Mouse (Mus musculus): ENCODE measurements around the gene Tsga10.

Gene Tsga10

DNA sequence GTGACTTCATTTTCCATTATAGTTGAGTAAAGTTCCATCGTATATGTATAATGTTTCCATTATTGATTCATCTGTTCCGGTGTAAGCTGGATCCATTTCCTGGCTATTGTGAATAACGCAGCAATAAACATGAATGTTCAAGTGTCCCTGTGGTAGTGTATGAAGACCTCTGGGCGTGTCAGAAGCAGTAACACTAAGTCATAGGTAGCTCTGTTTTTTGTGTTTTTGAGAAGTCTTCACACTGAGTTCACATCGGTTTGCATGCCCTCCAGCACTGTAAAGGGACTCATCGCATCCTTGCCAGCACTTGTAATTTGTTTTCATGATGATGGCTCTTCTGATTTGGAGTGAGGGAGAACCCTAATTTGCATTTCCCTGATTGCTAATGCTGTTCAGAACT, at the start of gene Tsga10:
Gene Tsga10, minus strand, starts transcription at position 144 of the 400 bp plus-strand sequence.
- DNase-seq (ENCODE audit: low read depth, low spot score) = peak; percentile 31

DNA sequence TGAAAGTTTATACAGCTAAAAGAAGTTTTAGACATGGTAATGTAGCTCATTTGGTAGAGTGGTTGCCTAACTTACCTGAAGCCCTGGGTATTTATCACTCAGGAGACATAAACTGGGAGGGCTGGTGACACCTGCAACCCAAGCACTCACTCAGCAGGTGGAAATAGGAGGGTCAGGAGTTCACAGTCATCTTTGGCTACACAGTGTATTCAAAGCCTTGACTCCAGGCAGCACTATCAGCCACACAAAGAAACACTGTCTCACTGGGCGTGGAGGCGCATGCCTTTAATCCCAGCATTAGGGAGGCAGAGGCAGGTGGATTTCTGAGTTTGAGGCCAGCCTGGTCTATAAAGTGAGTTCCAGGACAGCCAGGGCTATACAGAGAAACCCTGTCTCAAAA, 46.5 kb upstream of the Tsga10 start:
- DNase-seq (ENCODE audit: low read depth, low spot score) = no peak

DNA sequence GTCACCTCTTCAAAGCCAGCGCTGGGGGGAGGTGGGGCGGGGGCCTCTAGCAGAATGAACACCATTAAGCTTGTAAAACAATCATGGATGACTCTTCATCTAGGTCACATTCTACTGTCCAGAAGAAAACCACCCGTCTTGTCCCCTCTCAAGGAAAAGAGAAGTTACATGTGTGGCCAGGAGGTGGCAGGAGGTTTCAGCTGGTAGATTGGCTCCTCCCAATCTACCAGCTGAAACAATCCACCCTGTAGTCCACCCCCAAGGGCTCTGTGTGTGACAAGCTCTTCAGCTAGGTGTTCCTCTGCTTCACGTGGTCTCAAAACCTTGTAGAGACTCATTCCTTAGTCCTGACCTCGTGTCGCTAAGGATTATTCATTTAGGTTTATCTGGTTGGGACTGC, 36.9 kb upstream of the Tsga10 start:
- peak; percentile 37 for DNase-seq (ENCODE audit: low read depth, low spot score)

DNA sequence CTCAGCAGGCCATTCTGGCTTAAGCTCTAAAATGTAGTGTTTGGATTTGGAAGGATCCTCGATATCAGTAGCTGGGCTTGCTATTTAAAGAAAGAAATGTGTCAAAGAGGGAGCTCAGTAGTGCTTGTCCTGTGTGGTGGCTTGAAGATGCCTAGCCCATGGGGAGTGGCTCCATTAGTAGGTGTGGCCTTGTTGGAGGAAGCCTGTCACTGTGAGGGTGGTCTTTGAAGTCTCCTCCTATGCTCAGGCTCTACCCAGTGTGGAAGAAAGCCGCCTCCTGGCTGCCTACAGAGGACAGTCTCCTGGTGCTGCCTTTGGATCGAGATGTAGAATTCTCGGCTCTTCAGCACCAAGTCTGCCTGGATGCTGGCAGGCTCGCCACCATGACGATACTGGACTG, 34.1 kb upstream of the Tsga10 start:
- no peak for DNase-seq (ENCODE audit: low read depth, low spot score)

DNA sequence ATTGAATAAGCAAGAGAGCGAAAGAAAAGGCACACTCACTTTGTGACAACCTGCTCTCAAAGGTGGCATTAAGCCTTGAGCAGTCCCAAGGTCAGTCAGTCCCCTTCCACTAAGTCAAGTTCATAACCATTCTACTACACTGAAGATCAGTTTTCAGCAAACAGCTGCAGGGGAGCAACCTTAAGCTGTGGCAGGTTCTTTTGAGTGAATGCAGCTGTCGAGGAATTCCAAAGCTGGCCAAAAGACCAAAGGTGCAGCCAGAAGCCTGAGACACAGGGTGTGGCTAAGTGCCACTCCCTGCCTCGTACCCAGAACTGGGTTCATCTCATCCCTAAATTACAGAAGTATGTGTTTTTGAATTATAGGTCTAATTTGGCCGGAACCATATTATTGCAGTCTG, 33.6 kb upstream of the Tsga10 start:
- DNase-seq (ENCODE audit: low read depth, low spot score) = no peak

DNA sequence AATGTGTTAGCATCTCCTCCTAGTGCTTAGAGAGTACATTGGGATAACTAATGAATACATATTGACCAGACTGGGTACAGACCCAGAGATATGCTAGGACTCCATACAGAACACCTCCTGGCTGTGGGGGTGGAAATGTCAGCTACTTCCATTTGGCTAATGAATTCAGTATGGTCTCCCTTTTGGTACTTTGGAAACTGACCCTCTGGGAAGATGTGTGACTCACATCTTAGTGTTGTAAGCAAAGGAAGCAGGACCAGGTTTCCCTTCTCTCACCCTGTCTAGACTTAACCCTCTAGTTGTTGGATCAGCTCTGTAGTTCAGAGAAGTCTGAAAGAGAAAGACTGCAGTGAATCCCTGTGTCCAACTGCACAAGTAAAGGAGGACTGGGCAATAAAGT, 28.4 kb upstream of the Tsga10 start:
- no peak for DNase-seq (ENCODE audit: low read depth, low spot score)

DNA sequence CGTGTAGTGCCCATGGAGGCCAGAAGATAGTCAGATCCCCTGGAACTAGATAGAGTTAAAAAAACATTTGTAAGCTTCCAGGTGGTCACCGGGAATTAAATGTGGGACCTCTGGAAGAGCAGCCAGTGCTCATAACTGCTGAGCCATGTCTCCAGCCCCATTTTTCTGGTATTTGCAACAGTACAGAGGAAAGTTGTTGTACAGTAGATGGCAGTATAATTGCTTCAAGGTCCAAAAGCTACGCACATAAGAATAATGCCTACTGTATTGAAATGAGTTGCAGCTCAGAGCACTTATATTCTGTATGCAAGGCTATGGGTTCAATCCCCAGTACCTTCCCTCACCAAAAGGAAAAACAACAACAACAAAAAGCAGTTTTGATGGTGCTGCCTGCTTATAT, 25.2 kb upstream of the Tsga10 start:
- peak; percentile 35 for DNase-seq (ENCODE audit: low read depth, low spot score)

DNA sequence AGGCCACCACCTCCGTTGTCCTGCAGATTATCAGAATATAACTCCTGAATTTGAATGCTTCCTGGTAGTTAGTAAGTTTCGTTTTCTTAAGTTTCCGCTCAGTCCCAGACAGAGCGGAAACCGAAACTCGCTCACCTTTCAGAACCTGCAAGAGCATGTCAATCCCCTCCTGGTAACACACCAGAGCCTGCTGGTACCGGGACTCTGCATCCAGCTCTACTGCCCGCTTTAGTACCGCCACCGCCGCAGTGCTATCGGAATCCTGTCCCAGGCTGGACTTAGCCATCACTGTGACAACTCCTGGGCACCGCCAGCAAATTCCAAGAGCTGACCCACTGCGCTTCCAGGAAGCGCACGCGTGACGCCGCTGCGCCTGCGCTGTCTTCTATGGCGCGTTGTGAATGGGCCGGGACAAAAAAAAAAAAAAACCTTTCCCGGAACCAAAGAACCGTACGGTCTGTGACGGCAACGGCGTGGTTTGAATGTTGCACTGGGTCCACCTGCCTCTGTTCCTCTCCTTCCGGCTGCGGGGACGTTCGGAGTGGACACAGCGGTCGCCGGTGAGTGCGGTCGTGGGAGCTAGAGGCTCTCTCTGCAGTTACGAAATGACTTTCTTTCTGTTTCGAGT, 23.9 kb upstream of the Tsga10 start, which contains the start of the genes Mitd1 and Mrpl30:
Gene Mitd1, minus strand, starts transcription at position 387 of the 628 bp plus-strand sequence.
Gene Mrpl30, plus strand, starts transcription at position 453 of the 628 bp plus-strand sequence.
- DNase-seq (ENCODE audit: low read depth, low spot score) = peak; percentile 95

DNA sequence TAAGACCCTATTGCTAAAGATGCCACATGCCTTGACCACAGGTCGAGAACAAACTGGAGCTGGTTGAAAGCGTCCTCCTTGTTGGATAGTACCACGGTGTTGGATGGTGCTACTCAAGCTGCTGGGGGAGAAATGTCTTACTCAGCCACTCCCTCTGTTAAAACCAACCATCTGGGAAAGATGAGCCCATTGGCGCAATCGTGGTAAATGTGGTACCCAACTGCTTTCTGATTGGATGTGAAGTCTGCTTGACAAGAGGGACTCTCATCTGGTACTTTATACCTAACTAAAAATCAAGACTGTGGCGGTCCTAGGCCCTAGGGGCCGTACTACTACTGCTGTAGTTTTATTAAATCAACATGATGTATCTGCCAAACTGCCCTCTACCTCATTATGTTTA, 23.0 kb upstream of the Tsga10 start:
- peak; percentile 15 for DNase-seq (ENCODE audit: low read depth, low spot score)

DNA sequence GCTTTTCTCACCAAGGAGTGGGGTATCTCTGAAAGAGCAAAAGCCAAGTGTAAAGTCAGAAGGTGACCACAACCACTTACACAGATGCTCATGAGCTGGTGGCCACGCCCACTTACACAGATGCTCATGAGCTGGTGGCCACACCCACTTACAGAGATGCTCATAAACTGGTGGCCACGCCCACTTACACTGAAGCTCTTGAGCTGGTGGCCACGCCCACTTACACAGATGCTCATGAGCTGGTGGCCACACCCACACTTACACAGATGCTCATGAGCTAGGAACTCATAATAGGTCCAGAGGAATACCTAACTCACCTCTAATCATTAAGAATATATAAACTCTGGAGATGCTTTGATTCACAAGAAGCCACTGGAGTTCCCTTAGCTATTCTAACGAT, 18.2 kb upstream of the Tsga10 start:
- DNase-seq (ENCODE audit: low read depth, low spot score) = peak; percentile 77

DNA sequence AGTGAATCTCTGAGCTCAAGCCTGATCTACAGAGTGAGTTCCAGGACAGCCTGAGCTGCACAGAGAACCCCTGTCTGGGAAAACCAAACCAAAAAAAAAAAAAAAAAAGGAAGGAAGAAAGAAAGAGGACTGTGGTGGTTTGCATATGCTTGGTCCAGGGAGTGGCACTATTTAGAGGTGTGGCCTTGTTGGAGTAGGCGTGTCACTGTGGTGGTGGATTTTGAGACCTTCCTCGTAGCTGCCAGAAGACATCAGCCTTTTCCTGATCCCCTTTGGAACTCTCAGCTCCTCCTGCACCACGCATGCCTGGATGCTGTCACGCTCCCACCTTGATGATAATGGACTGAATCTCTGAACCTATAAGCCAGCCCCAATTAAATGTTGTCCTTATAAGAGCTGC, 17.2 kb upstream of the Tsga10 start:
- no peak for DNase-seq (ENCODE audit: low read depth, low spot score)

DNA sequence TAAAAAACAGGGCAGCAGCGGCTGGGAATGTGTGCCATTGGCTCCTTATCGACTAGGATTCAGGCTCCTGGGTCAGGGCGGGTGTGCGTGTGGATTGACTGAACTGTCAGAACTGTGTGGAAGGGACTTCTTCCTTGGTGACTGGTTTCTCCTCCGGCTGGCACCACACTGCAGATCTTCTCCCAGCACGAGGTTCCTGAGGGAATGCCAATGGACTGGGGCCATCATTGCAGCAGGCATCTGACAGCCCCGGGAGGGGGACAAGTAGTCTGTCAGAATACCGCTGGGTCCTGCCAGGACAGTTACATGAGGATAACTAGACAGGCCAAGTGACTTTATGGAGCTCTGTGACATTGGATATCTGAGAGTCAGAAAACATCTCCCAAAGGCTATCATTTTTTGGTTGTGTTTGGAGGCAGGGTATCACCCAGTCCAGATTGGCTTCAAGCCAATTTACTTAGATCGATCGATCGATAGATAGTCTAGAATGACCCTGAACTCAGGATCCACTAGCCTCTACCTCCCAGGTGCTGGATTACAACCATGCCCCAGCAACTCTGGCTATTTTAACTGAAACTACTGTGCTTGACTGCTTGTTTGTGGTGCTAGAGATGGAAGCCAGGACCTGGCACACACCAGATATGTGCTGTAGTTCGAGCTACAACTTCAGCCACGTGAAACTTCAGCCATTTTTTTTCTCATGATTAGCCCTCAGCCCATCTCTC, 11.7 kb upstream of the Tsga10 start:
- no peak for DNase-seq (ENCODE audit: low read depth, low spot score)

DNA sequence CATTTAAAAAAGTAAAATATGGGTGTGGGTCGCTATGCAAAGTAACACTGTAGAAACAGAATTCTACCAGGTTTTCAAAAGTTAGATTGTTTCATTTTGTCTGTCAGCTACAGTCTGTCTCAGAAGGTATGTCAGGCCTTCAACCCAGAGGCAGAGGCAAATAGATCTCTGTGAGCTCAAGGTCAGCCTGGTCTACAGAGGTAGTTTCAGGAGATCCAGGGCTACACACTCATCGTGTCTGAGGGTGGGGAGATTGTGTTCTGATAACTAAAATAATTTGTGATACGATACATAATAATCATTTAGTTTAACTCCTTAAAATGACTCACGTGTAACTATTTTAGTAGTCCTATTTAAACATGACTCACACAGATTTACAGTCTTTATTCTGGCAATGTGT, 6.9 kb upstream of the Tsga10 start:
- DNase-seq (ENCODE audit: low read depth, low spot score) = no peak

DNA sequence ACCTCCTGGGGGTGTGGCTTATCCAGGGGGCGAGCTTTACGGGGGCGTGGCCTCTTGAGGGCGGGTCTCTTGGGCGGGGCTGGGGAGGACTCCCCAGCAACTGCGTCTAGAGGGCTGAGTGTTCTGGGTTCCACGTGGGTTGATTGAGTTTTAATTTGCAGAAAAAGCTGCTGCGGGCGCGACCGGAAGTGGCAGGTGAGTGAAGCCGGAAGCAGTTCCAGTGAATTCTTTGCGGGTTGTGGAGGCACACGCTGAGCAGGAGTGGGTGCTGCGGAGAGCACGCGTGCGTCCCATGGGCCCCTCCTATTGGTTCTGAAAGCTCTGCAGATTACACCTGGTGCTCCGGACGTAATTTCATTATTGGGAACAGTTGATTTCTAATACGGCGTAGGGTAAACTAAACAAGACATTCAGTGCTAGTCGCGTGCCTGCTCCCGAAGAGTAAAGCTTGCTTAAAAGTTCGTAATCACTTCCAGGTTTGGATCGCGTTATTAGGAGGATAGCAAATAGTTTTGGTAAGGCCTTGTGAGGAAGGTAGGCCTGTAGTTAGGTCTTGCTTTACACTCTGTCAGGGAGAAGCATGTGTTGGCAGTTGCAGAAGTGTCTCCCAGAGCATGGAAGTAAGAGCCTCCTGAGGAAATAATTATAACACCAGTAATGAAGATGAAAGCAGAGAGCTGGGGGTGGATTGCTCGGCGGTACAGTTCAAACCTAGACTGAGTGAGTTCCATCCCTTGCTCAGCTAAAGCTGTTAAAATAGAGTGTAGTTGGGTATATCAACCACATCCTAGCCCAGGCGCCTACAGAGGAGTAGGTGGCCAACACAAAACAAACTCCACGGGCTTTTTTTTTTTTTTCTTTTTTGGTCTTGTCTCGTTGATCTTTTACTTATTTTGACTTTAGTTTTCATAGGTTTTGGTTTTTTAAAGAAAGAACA, 6.2 kb upstream of the Tsga10 start:
- DNase-seq (ENCODE audit: low read depth, low spot score) = peak; percentile 92

DNA sequence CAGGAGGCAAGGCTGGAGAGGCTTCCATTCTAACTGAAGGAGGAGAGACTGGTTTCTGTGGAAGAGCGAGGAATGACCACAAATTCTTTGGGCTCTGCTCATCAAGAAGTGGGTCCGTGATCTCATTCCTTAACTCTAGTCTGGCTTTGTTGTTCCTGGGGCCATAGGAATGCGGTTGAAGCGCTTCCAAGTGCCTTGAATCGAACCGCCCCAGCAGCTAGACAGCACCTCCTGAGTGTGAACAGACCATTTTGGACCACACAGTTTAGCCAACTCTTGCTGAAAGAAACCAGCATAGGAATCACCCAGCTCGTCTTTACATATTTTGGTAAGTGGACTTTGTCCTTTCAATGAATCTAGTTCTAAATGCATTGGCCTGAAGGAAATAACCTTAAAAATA, 5.5 kb upstream of the Tsga10 start, which contains the start of gene Lipt1:
Gene Lipt1, plus strand, starts transcription at position 35 of the 400 bp plus-strand sequence.
- DNase-seq (ENCODE audit: low read depth, low spot score) = no peak

DNA sequence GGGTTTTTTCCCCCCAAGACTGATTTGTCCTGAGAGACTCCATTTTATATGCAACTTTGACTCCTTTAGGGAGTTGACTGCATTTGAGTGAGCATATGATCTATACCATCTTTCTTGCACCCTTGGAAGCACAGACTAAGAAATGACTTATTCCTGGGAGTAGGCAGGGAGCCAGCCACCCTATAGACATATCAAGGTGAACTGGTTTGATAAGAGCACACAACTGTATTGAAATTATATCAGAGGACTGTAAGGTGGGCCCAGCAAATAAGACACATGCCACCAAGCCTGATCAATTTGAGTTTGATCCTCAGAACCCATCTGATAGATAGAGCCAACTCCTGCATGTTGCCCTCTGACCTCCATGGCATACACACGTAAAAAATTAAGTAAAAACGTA, 3.1 kb upstream of the Tsga10 start:
- no peak for DNase-seq (ENCODE audit: low read depth, low spot score)

DNA sequence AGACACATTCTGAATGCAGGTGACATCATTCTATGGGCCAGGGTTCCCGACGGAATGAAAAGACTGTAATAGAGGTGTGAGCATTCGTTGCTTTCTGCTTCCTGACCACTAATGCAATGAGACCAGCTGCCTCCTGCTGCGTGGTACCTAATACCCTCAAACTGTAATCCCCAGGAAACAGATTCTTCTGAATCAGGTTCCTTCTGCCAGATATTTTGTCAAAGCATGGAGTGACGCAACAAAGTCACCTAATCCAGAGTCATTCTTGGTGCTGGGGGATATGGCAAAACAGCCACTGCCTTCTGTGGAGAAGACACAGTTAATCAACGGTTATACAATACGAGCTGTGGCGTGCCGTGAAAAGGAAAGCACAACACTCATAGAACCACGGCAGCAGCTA, 2.4 kb upstream of the Tsga10 start:
- DNase-seq (ENCODE audit: low read depth, low spot score) = no peak

DNA sequence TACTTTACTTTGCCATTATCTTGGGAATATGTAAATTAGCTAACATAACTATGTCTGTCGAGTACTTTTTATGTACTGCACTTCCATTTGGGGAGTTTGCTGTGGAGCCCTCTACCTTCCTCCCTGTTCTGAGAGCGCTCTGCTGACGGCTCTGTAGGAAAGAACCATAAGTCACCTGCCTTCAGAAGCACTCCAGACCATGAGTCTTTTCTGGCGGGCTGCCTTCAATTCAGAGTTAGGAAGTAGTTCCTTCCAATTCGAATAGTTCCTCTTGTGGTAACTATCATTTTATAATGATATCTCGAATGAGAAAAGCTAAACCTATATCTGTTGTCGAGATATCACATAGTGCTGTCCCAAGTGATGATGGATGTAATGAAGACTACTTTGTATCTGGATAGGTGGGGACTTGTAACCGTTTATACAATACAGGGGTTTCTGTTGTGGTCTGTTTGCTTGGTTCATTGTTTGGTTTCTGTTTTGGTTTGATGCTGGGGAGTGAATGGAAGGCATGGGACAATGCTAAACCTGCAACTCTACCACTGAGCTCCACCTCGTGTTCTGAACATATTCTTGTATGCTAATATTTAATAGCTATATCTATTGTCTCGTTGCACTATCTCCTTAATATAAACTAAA, 1.6 kb upstream of the Tsga10 start:
- no peak for DNase-seq (ENCODE audit: low read depth, low spot score)

DNA sequence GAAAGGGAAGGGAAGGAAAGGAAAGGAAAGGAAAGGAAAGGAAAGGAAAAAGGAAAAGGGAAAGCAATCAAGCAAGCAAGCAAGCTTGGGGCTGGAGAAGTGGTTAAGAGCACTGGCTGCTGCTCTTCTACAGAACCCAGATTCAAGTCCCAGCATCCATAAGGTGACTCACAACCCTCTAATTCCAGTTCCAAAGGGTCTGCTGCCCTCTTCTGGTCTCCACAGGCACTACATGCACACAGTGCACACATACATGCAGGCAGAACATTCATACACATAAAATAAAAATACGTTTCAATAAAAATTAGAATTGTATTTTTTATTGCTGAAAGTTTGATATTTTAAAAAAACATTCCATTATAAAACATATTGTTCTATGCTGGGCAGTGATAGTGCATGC, 827 bp upstream of the Tsga10 start:
- peak; percentile 63 for DNase-seq (ENCODE audit: low read depth, low spot score)

DNA sequence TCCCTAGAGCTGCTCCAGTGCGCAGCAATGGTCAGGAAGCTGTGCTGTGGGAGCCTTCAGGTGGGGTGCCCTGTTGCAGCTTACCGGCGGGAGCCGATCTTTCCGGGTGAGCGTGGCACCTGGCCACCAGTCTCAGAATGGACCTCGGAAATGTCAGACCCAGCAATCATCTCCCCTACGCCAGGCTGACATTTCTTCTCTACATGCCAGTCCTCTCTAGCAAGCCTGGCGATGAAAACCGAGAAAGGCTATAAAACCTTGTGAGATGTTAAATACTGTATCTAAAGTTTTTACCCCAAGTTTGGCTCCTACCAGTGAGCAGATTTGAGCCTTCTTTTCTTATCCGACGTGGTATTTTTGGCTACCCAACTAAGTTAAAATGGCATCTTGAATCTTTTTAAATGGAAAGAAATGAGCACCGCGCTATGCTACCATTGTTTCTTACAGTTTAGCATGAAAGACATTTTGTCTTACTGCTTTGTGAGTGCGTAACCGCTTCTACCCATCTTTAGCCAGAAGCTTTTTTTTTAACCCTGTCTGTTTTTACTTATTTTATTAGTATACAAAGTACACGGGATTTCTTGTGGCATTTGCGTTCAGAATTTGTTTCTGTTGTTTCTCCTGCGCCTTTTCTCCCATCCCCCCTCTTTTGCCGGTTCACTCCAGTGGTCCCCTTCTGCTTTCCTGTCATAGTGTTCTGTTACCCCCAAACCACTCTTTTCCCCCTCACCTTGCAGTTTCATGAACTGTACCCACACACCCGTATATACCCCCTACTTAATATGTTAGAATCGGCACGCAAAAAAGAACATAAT, 621 bp downstream of the Tsga10 start:
- no peak for DNase-seq (ENCODE audit: low read depth, low spot score)
